Mouse (Mus musculus) testis, adult 2 months (tissue): ENCODE data around the gene Pdf. TPM values are rescaled to one million over a fixed set of nuclear protein-coding genes. Genes with fewer than 3 reads are reported as not detected.

Source experiments
- H3K27ac ChIP-seq: fragments of 200-500 bp; 2 replicates; pipeline ENCODE4 v1.5.1; 2012; ENCODE audit warnings: low read depth, low read length; ENCODE audit not compliant: control insufficient read depth, insufficient read depth
- H3K27me3 ChIP-seq: fragments of 200-500 bp; 2 replicates; pipeline ENCODE4 v1.6.1; 2012; ENCODE audit warnings: mild to moderate bottlenecking, low read length, moderate library complexity; ENCODE audit not compliant: control insufficient read depth, insufficient read depth
- H3K36me3 ChIP-seq: fragments of 200-500 bp; 2 replicates; pipeline ENCODE4 v1.6.1; 2012; ENCODE audit warnings: mild to moderate bottlenecking, low read length; ENCODE audit not compliant: control insufficient read depth, insufficient read depth
- H3K4me1 ChIP-seq: fragments of 200-500 bp; 2 replicates; pipeline ENCODE4 v1.6.1; 2012; ENCODE audit warnings: low read length; ENCODE audit not compliant: control insufficient read depth, insufficient read depth
- H3K4me3 ChIP-seq: fragments of 200-500 bp; 2 replicates; pipeline ENCODE4 v1.5.1; 2012; ENCODE audit warnings: low read depth, mild to moderate bottlenecking, low read length, moderate library complexity, mixed read lengths; ENCODE audit not compliant: control insufficient read depth
- CTCF ChIP-seq: fragments of 200-500 bp; IDR thresholded peaks from 2 replicates; pipeline ENCODE4 v1.5.1; 2012; ENCODE audit warnings: low read depth, mild to moderate bottlenecking, inconsistent platforms, low read length, moderate library complexity; ENCODE audit not compliant: control insufficient read depth, insufficient read depth, insufficient replicate concordance
- POLR2A ChIP-seq: fragments of 200-500 bp; IDR thresholded peaks from 2 replicates; pipeline ENCODE4 v1.6.1; 2012; ENCODE audit warnings: low read depth, mild to moderate bottlenecking, inconsistent platforms, low read length, moderate library complexity; ENCODE audit not compliant: control insufficient read depth
- polyA plus RNA-seq: library from polyadenylated mRNA; depleted of rRNA; stranded (reverse); fragments of >200 nt; gene quantifications from 2 replicates; pipeline ENCODE4 v1.2.3, GENCODE M21; 2012

Gene Pdf
- polyA plus RNA-seq, 1 experiment, result 1.8 TPM

DNA sequence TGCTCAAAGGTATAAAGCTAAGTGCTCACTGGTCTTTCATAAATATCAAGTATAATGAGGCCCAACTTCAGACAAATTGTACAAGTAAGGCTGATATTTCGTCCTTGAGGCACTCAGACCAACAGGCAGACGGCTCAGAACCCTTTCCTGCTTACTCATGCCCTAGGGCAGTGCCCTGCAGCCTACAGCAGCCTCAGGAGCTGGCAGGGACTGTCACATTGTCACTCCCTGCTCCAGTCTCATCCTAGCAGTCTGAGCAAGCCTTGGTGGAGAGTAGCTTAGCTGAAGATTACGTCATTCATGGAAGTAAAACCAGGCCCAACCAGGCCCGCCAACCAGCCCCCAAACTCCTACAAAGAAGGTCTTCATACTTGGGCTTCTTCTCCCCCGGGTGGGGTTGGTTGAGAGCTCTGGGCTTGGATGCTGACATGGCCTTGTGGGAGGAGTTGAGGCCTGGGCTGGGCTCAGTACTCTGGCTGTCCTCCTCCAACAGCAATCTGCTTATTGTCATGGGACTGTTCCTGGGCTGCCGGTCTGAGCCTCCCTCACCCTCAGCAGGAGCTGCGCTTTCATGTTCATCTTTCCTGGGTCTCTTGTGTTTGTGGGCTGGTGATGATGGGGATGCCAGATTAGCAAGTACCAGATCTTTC is 27.9 kb upstream of the Pdf start:
- no peak overlapping the region for H3K4me3 ChIP-seq
- TF ChIP-seq POLR2A, result no peak
- H3K27ac ChIP-seq, result no peak overlapping the region
- no peaks in the 10 kb centered on the region for H3K27me3 ChIP-seq
- no peaks in the 10 kb centered on the region for H3K4me1 ChIP-seq
- peaks cover 8% of the 10 kb centered on the region for H3K36me3 ChIP-seq

DNA sequence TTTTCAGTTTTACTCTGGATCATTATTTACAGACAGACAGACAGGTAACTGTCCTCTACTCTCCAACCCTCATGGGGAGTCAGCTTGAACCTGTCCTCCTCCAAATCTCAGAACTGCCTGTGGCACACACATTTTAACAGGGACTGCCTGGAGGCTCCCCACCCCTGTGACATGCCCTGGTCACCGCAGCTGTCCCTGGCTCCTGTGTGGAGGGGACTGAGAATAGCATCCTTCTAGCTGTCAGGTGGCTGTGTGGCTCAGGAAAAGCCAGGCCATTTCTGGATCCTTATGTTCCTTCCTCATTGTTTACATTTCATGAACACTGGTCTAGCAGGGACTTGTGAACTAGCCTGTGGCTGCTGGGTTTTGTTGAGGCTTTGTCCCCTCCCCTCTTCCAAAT is 25.7 kb upstream of the Pdf start:
- H3K36me3 ChIP-seq, result peaks cover 4% of the 10 kb centered on the region
- H3K4me1 ChIP-seq, result no peaks in the 10 kb centered on the region
- H3K27ac ChIP-seq, result no peak overlapping the region
- no peak for TF ChIP-seq CTCF
- H3K27me3 ChIP-seq, result no peaks in the 10 kb centered on the region
- H3K4me3 ChIP-seq, result no peak overlapping the region

DNA sequence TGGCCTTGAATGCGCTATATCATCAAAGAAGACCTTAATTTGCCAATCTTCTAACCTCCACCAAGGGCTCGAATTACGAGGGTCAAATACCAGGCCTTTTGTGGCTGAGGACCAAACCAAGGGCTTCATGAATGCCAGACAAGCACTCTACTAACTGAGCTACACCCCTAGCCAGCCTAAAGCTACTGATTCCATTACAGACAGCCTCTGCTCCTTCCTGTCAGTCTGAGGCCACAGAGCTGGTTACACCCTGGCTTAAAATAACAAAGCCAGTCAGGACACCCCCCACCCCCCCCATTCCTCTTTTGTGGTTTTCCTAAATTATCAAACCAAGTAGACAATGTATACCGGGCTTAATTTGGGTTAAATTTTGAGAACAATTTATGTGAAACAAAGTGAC is 25.3 kb upstream of the Pdf start:
- no peak overlapping the region for H3K27ac ChIP-seq
- H3K36me3 ChIP-seq, result peaks cover 4% of the 10 kb centered on the region
- TF ChIP-seq POLR2A (no peak), CTCF (no peak)
- no peaks in the 10 kb centered on the region for H3K4me1 ChIP-seq
- no peaks in the 10 kb centered on the region for H3K27me3 ChIP-seq
- no peak overlapping the region for H3K4me3 ChIP-seq

DNA sequence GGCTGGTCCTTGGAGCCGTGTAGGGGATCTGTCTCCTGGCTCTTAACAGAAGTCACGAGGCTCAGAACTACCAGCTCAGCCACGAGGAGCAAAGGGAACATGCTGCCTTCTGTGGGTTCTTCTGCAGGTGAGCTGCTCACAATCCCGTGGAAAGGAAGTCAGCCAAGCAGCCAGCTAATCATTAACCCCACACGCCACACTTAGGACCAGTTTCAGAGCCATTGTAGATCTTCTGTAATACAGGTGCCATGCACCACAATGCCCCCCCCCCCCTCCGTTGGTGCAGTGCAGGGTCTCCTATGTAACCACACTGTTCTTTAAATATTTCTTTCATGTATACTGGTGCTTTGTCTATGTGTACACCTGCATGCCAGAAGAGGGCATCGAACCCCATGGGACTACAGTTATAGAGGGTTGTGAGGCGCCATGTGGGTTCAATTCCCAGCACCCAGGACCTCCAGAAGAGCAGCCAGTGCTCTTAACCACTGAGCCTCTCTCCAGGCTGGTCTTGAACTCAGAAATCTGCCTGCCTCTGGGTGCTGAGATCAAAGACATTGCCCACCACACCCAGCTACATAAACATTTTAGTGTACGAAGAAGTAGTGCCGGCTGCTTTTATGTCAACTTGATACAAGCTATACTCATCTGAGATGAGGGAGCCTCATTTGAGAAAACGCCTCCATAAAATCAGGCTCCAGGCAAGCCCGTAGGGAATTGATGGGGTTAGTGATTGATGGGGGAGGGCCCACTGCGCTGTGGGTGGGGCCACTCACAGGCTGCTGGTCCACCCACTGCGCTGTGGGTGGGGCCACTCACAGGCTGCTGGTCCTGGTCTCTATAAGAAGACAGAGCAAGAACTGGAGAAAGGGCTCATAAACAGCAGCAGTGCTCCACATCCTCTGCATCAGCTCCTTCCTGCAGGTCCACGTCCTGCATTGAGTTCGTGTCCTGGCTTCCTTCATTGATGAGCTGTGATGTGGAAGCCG is 17.4 kb upstream of the Pdf start, which contains the start of gene Tmed6:
Gene Tmed6, minus strand, starts transcription at position 134 of the 986 bp plus-strand sequence.
- Histone ChIP-seq H3K4me1 (peaks cover 8% of the 10 kb centered on the region), H3K27ac (no peak within 1 kb of the TSS), H3K4me3 (no peak within 1 kb of the TSS), H3K27me3 (no peaks in the 10 kb centered on the region), H3K36me3 (no peaks in the 10 kb centered on the region)
- TF ChIP-seq CTCF, result no peak
- no peak for TF ChIP-seq POLR2A

DNA sequence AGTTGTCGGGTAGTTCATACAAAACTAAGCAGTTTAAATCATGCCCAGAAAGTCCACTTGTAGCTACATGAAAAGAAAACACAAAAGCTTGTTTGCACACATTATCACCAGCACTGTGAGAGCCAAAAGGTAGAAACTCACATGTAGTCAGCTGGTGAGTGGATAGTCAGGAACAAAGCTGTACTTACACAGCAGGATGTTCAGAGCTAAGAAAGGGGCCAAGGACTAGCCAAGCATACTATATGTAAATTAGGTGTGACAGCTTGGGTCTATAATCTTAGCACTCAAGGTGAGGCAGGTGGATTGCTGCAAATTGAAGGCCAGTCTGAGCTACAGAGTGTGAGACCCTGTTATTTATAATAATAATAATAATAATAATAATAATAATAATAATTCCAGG is 14.2 kb upstream of the Pdf start:
- H3K27me3 ChIP-seq, result no peaks in the 10 kb centered on the region
- no peak overlapping the region for H3K27ac ChIP-seq
- no peak for TF ChIP-seq POLR2A
- TF ChIP-seq CTCF, result no peak
- H3K4me1 ChIP-seq, result peaks cover 9% of the 10 kb centered on the region
- H3K4me3 ChIP-seq, result no peak overlapping the region
- H3K36me3 ChIP-seq, result no peaks in the 10 kb centered on the region

DNA sequence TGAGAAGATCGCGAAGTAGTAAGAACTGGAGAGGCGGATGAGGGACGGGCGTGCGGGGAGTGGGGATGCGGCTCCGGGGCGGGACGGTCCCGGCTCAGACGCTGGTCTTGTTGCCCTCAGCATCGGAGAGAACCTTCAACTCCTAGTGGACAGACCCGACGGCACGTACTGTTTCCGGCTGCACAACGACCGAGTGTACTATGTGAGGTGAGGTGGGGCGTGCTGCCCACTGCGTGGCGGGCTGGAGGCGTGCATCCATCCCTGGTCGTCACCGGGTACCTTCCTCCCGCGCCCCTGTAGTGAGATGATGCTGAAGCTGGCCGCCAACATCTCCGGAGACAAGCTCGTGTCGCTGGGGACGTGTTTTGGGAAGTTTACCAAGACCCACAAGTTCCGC is 8.6 kb upstream of the Pdf start:
- no peaks in the 10 kb centered on the region for H3K27me3 ChIP-seq
- peaks cover 10% of the 10 kb centered on the region for H3K4me1 ChIP-seq
- H3K4me3 ChIP-seq, result peak overlapping the region; percentile 88
- no peaks in the 10 kb centered on the region; the same call in 1 of the 2 replicates for H3K36me3 ChIP-seq
- no peak for TF ChIP-seq CTCF
- no peak for TF ChIP-seq POLR2A
- peak overlapping the region; percentile 76 for H3K27ac ChIP-seq
